Mouse (Mus musculus): ENCODE results near the gene Psmc4. TPM values are rescaled to one million over a fixed set of nuclear protein-coding genes. Genes with fewer than 3 reads are reported as not detected.
A peak's percentile ranks its signal among the peaks of the same experiment; 100 is the strongest.

Gene Psmc4
- total and polyA plus RNA-seq, 2 experiments from 2014 or later, result 162 to 256 TPM

- Histone ChIP-seq H3K4me1 (ENCODE audit: insufficient read depth, low read length) (0 out of 2 replicates have a peak, but pooled peaks cover 2% of the 10 kb centered on the region), H3K27me3 (ENCODE audit: insufficient read depth, low read length) (peaks cover 3% of the 10 kb centered on the region; the same call in 1 of the 2 replicates), H3K9ac (replicated peaks; ENCODE audit: low read length) (no peak overlapping the region), H3K27ac (no peak overlapping the region), H3K4me2 (ENCODE audit: low read depth, low read length) (no peak overlapping the region), H3K36me3 (ENCODE audit: insufficient read depth, low read length) (no peaks in the 10 kb centered on the region), H3K9me3 (ENCODE audit: low read length) (no peaks in the 10 kb centered on the region), H3K4me3 (ENCODE audit: low read length) (no peak overlapping the region)
- no peak for TF ChIP-seq CTCF (IDR thresholded peaks at IDR 0.05; ENCODE audit: low read depth)
- DNase-seq (ENCODE audit: low spot score), result no peak
- WGBS, result 48% methylated on average over 3 of the region's 3 CpGs
- ATAC-seq, result no peak
Observed at GRCm38 (mm10) chr7:28069546-28070172, 19.8 kb upstream of the Psmc4 start.

DNA sequence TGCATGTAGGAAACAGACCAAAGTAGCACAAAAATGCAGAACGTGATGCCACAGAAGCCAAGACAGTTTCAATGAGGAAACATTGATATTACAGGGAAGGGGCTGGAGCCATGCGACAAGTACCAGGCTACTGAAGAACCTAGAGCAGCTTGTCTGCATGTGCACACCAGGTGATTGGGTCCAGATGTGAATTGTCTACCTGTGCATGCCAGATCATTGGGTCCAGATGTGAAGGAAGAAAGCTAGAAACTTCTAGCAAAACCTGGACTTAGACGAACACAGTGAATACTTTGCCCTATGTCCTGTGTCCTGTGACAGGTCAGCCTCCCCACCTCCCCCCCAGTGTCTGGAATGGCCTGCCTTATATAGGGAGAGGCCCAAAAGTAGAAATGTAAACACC lies 18.8 kb upstream of the Psmc4 start:
- Histone ChIP-seq H3K4me2 (ENCODE audit: low read depth, low read length) (no peak overlapping the region), H3K36me3 (ENCODE audit: insufficient read depth, low read length) (no peaks in the 10 kb centered on the region), H3K27ac (no peak overlapping the region), H3K27me3 (ENCODE audit: insufficient read depth, low read length) (no peaks in the 10 kb centered on the region), H3K4me1 (ENCODE audit: insufficient read depth, low read length) (0 out of 2 replicates have a peak, but pooled peaks cover 2% of the 10 kb centered on the region), H3K4me3 (ENCODE audit: low read length) (no peak overlapping the region), H3K9ac (replicated peaks; ENCODE audit: low read length) (no peak overlapping the region), H3K9me3 (ENCODE audit: low read length) (no peaks in the 10 kb centered on the region)
- DNase-seq (ENCODE audit: low spot score) (no peak), ATAC-seq (no peak)
- WGBS, result 89% methylated on average over 3 of the region's 3 CpGs
- TF ChIP-seq CTCF (IDR thresholded peaks at IDR 0.05; ENCODE audit: low read depth), result no peak

DNA sequence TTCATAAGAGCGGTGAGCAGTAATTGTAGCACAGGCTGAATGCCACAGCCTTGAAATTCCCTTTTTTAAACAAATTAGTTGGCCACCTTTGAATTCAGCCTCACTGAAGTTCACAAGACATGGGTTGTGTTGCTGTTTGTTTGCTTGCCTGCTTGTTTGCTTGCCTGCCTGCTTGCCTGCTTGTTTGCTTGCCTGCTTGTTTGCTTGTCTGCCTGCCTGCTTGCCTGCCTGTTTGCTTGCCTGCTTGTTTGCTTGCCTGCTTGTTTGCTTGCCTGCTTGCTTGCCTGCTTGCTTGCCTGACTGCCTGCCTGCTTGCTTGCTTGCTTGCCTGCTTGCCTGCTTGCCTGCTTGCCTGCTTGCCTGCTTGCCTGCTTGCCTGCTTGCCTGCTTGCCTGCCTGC lies 10.1 kb upstream of the Psmc4 start:
- Histone ChIP-seq H3K4me1 (ENCODE audit: insufficient read depth, low read length) (no peaks in the 10 kb centered on the region), H3K9me3 (ENCODE audit: low read length) (no peaks in the 10 kb centered on the region), H3K4me3 (ENCODE audit: low read length) (no peak overlapping the region), H3K36me3 (ENCODE audit: insufficient read depth, low read length) (no peaks in the 10 kb centered on the region), H3K27me3 (ENCODE audit: insufficient read depth, low read length) (no peaks in the 10 kb centered on the region), H3K4me2 (ENCODE audit: low read depth, low read length) (no peak overlapping the region), H3K9ac (replicated peaks; ENCODE audit: low read length) (no peak overlapping the region), H3K27ac (no peak overlapping the region)
- WGBS, result 87% methylated on average over 1 of the region's 1 CpGs
- ATAC-seq (no peak), DNase-seq (ENCODE audit: low spot score) (no peak)
- TF ChIP-seq CTCF (IDR thresholded peaks at IDR 0.05; ENCODE audit: low read depth), result no peak

DNA sequence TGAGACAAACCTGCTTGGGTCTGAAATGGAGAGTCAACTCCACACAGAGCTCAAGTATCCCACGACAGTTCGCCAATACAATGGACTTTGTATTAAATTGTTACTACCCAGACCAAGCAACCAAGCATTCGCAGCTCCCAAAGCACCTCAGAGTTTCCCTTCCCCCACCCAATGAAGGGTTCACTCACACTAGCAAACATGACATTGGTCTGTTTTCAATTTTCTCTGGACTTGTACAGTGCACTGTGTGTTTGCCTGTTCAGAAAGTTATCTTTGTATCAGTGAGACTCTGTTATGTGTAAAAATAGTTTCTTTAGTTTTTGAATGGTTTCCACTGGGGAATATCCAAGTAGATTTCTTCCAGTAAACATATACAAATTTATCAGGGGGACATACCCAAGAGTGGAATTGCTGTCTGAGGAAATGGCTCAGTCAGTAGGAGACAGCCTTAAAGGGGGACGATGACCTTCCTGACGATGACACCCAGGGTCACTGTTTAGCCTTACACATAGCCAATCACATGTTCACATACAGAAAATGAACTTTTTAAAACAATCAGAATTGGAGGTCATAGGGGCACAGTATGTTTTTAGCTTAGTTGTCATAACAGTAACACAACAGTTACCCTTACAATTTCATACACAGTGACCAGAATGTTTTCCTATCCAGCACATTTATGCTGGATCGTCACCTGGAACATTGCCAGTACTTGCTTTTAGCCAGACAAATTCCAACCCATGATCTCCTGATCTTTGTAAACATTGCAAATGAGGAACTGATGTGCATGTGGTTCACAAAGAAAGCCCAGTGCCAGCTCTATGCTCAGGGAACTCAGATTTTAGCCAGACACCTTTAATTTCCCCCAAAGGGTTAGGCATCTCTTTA lies 3.4 kb upstream of the Psmc4 start:
- 82% methylated on average over 6 of the region's 6 CpGs for WGBS
- peak; percentile 14 for DNase-seq (ENCODE audit: low spot score)
- H3K27me3 ChIP-seq (ENCODE audit: insufficient read depth, low read length), result no peaks in the 10 kb centered on the region

GRCm38 (mm10) chr7:28050584-28050983 lies 683 bp upstream of the Psmc4 start:
- 60% methylated on average over 17 of the region's 17 CpGs for WGBS
- ATAC-seq (no peak), DNase-seq (ENCODE audit: low spot score) (no peak)
- Histone ChIP-seq H3K4me1 (ENCODE audit: insufficient read depth, low read length) (no peaks in the 10 kb centered on the region; the same call in 1 of the 2 replicates), H3K4me3 (ENCODE audit: low read length) (peak overlapping the region; percentile 87; the same call in 1 of the 2 replicates), H3K27me3 (ENCODE audit: insufficient read depth, low read length) (no peaks in the 10 kb centered on the region), H3K36me3 (ENCODE audit: insufficient read depth, low read length) (peaks cover 30% of the 10 kb centered on the region), H3K27ac (no peak overlapping the region), H3K9me3 (ENCODE audit: low read length) (no peaks in the 10 kb centered on the region), H3K9ac (replicated peaks; ENCODE audit: low read length) (no peak overlapping the region), H3K4me2 (ENCODE audit: low read depth, low read length) (peak overlapping the region; percentile 51)
- no peak for TF ChIP-seq CTCF (IDR thresholded peaks at IDR 0.05; ENCODE audit: low read depth)

More for the DNA sequence above, 3.4 kb upstream of the Psmc4 start:
- no peak overlapping the region for H3K27ac ChIP-seq
- no peak overlapping the region for H3K4me3 ChIP-seq (ENCODE audit: low read length)
- peaks cover 3% of the 10 kb centered on the region; the same call in 1 of the 2 replicates for H3K36me3 ChIP-seq (ENCODE audit: insufficient read depth, low read length)
- H3K9me3 ChIP-seq (ENCODE audit: low read length), result no peaks in the 10 kb centered on the region
- H3K4me2 ChIP-seq (ENCODE audit: low read depth, low read length), result no peak overlapping the region
- ATAC-seq, result no peak
- no peak for TF ChIP-seq CTCF (IDR thresholded peaks at IDR 0.05; ENCODE audit: low read depth)
- H3K4me1 ChIP-seq (ENCODE audit: insufficient read depth, low read length), result no peaks in the 10 kb centered on the region; the same call in 1 of the 2 replicates
- no peak overlapping the region for H3K9ac ChIP-seq (replicated peaks; ENCODE audit: low read length)

DNA sequence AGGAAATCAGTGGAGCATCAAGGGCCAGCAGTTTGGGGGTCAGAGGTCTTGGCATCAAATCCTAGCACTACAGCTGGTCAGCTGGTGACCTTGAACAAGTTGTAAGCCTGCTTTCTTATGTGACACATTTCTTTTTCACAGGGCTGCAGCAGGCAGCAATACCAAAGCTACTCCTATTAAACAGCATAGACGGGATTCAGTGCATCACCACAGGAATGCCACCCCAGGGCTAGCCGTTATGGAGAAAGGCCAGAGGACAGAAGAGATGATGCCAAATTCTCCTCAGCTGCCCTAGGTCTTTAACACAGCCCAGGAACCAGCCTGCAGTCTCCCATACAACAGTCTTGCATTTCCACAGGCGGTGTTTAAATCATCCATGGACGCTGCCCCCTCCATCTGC lies 5.4 kb downstream of the Psmc4 start:
- Histone ChIP-seq H3K27me3 (ENCODE audit: insufficient read depth, low read length) (no peaks in the 10 kb centered on the region), H3K4me1 (ENCODE audit: insufficient read depth, low read length) (no peaks in the 10 kb centered on the region; the same call in 1 of the 2 replicates), H3K4me2 (ENCODE audit: low read depth, low read length) (no peak overlapping the region), H3K4me3 (ENCODE audit: low read length) (no peak overlapping the region), H3K36me3 (ENCODE audit: insufficient read depth, low read length) (peaks cover 77% of the 10 kb centered on the region), H3K9ac (replicated peaks; ENCODE audit: low read length) (no peak overlapping the region), H3K9me3 (ENCODE audit: low read length) (no peaks in the 10 kb centered on the region), H3K27ac (no peak overlapping the region)
- no peak for TF ChIP-seq CTCF (IDR thresholded peaks at IDR 0.05; ENCODE audit: low read depth)
- DNase-seq (ENCODE audit: low spot score), result no peak
- 85% methylated on average over 4 of the region's 4 CpGs for WGBS
- ATAC-seq, result no peak
